Mouse (Mus musculus) liver, embryonic 11.5 days (tissue): Measurements from ENCODE around the gene Nckap1. TPM values are rescaled to one million over a fixed set of nuclear protein-coding genes. Genes with fewer than 3 reads are reported as not detected.

ENCODE experiments used
- ATAC-seq: fragments of 200-750 bp; cut with Nextera tagmentation; replicated peaks from 2 replicates; pipeline ENCODE4 v1.8.0; 2017; ENCODE audit warnings: moderate number of reproducible peaks, mild to moderate bottlenecking, moderate TSS enrichment, moderate library complexity; ENCODE audit not compliant: low FRiP score
- DNase-seq: peaks from one replicate; pipeline ENCODE4 v3.0.0-alpha.2; 2017; ENCODE audit warnings: low spot score
- H3K27ac ChIP-seq: fragments of 300-500 bp; sonication (generic); 2 replicates; pipeline ENCODE4 v1.5.1; 2014; ENCODE audit warnings: mild to moderate bottlenecking, low read depth, low read length, control low read depth
- H3K27me3 ChIP-seq: fragments of 300-500 bp; sonication (generic); replicated peaks from 2 replicates; pipeline ENCODE4 v1.6.1; 2014; ENCODE audit warnings: low read length, mixed read lengths; ENCODE audit not compliant: control insufficient read depth, insufficient read depth
- H3K36me3 ChIP-seq: fragments of 300-500 bp; sonication (generic); 2 replicates; pipeline ENCODE4 v1.6.1; 2014; ENCODE audit warnings: mild to moderate bottlenecking, low read length, moderate library complexity, mixed read lengths; ENCODE audit not compliant: control insufficient read depth, insufficient read depth
- H3K4me1 ChIP-seq: fragments of 300-500 bp; sonication (generic); replicated peaks from 2 replicates; pipeline ENCODE4 v1.6.1; 2014; ENCODE audit warnings: low read length, mixed read lengths; ENCODE audit not compliant: control insufficient read depth, insufficient read depth
- H3K4me2 ChIP-seq: fragments of 300-500 bp; sonication (generic); 2 replicates; pipeline ENCODE4 v1.6.1; 2014; ENCODE audit warnings: mild to moderate bottlenecking, control low read depth, moderate library complexity
- H3K4me3 ChIP-seq: fragments of 300-500 bp; sonication (generic); 2 replicates; pipeline ENCODE4 v1.5.1; 2014; ENCODE audit warnings: low read depth, low read length, control low read depth
- H3K9ac ChIP-seq: fragments of 300-500 bp; sonication (generic); 2 replicates; pipeline ENCODE4 v1.6.1; 2014; ENCODE audit warnings: low read depth, low read length, control low read depth
- H3K9me3 ChIP-seq: fragments of 300-500 bp; sonication (generic); 2 replicates; pipeline ENCODE4 v1.6.1; 2016; ENCODE audit warnings: low read length, inconsistent platforms, mixed read lengths; ENCODE audit not compliant: control insufficient read depth
- WGBS: fragments of 180-500 bp; shearing (Covaris S2); extraction: QIAGEN DNeasy Blood & Tissue Kit; methylation state at CpG from one replicate; pipeline ENCODE4 v1.1.7; 2014; 5-methylcytosine and 5-hydroxymethylcytosine counted together
- polyA plus RNA-seq: library from polyadenylated mRNA; unstranded; fragments of >200 nt; fragmentation: Nextera tagmentation; extraction: Ambion mirVana; gene quantifications from 2 replicates; pipeline ENCODE4 v1.2.1, GENCODE M21; 2014

The Nckap1 gene
- 27.4 and 30.2 TPM in 2 replicates for polyA plus RNA-seq

GRCm38 (mm10) chr2:80581043-80581711 lies at the start of gene Nckap1:
Nckap1 (minus strand) TSS chr2:80581380.
- H3K27ac ChIP-seq, result peak within 1 kb of the TSS; percentile 96
- ATAC-seq (peak; percentile 93), DNase-seq (peak; percentile 86)
- peak within 1 kb of the TSS; percentile 89 for H3K4me3 ChIP-seq
- under 1% methylated on average over 70 of the region's 88 CpGs for WGBS
- H3K4me2 ChIP-seq, result peak within 1 kb of the TSS; percentile 87
- peaks cover 2% of the 10 kb centered on the region; the same call in 1 of the 2 replicates for H3K9me3 ChIP-seq
- peak within 1 kb of the TSS; percentile 94 for H3K9ac ChIP-seq
- H3K27me3 ChIP-seq, result no peaks in the 10 kb centered on the region; the same call in 1 of the 2 replicates
- no peaks in the 10 kb centered on the region for H3K36me3 ChIP-seq
- peaks cover 7% of the 10 kb centered on the region for H3K4me1 ChIP-seq

GRCm38 (mm10) chr2:80624523-80624922 lies 43.3 kb upstream of the Nckap1 start:
- H3K27ac ChIP-seq, result no peak overlapping the region
- H3K4me2 ChIP-seq, result no peak overlapping the region
- no peak overlapping the region for H3K9ac ChIP-seq
- no peaks in the 10 kb centered on the region for H3K9me3 ChIP-seq
- H3K4me1 ChIP-seq, result no peaks in the 10 kb centered on the region
- ATAC-seq (no peak), DNase-seq (no peak)
- WGBS, result 94% methylated on average over 4 of the region's 4 CpGs
- H3K27me3 ChIP-seq, result no peaks in the 10 kb centered on the region
- H3K4me3 ChIP-seq, result no peak overlapping the region
- peaks cover 12% of the 10 kb centered on the region; the same call in 1 of the 2 replicates for H3K36me3 ChIP-seq

GRCm38 (mm10) chr2:80621921-80622320 lies 40.7 kb upstream of the Nckap1 start:
- H3K4me3 ChIP-seq, result no peak overlapping the region
- H3K4me1 ChIP-seq, result no peaks in the 10 kb centered on the region
- no peak overlapping the region for H3K27ac ChIP-seq
- no peak for DNase-seq
- peaks cover 12% of the 10 kb centered on the region; the same call in 1 of the 2 replicates for H3K36me3 ChIP-seq
- ATAC-seq, result no peak
- no peak overlapping the region for H3K4me2 ChIP-seq
- WGBS, result 93% methylated on average over 3 of the region's 3 CpGs
- H3K9ac ChIP-seq, result no peak overlapping the region
- H3K9me3 ChIP-seq, result no peaks in the 10 kb centered on the region
- no peaks in the 10 kb centered on the region for H3K27me3 ChIP-seq

- Histone ChIP-seq H3K36me3 (peaks cover 4% of the 10 kb centered on the region; the same call in 1 of the 2 replicates), H3K27ac (no peak overlapping the region), H3K4me1 (no peaks in the 10 kb centered on the region), H3K27me3 (no peaks in the 10 kb centered on the region), H3K4me2 (no peak overlapping the region), H3K4me3 (no peak overlapping the region), H3K9ac (no peak overlapping the region), H3K9me3 (no peaks in the 10 kb centered on the region)
- ATAC-seq, result no peak
- WGBS, result 88% methylated on average over 3 of the region's 3 CpGs
- DNase-seq, result no peak
These were observed 37.8 kb upstream of the Nckap1 start for GRCm38 (mm10) chr2:80618991-80619390.

- Histone ChIP-seq H3K4me3 (peak within 1 kb of the TSS; percentile 73), H3K27me3 (no peaks in the 10 kb centered on the region), H3K4me2 (peak within 1 kb of the TSS; percentile 85), H3K36me3 (peaks cover 2% of the 10 kb centered on the region; the same call in 1 of the 2 replicates), H3K27ac (peak within 1 kb of the TSS; percentile 40; the same call in 1 of the 2 replicates), H3K4me1 (no peaks in the 10 kb centered on the region), H3K9me3 (no peaks in the 10 kb centered on the region), H3K9ac (peak within 1 kb of the TSS; percentile 84)
- 3% methylated on average over 21 of the region's 21 CpGs for WGBS
- ATAC-seq (peak; percentile 100), DNase-seq (peak; percentile 81)
These were observed 35.9 kb upstream of the Nckap1 start, which contains the start of the genes Dusp19 and Nup35 for GRCm38 (mm10) chr2:80616854-80617737. Dusp19 (plus strand) TSS chr2:80617045. Nup35 (plus strand) TSS chr2:80617236.

- WGBS, result 72% methylated on average over 2 of the region's 2 CpGs
- Histone ChIP-seq H3K36me3 (no peaks in the 10 kb centered on the region), H3K9ac (no peak overlapping the region), H3K27ac (no peak overlapping the region), H3K9me3 (no peaks in the 10 kb centered on the region), H3K27me3 (no peaks in the 10 kb centered on the region), H3K4me3 (no peak overlapping the region), H3K4me1 (no peaks in the 10 kb centered on the region), H3K4me2 (no peak overlapping the region)
- ATAC-seq, result no peak
- DNase-seq, result no peak
These were observed 31.6 kb upstream of the Nckap1 start for GRCm38 (mm10) chr2:80612796-80613195.

GRCm38 (mm10) chr2:80612286-80612685 lies 31.1 kb upstream of the Nckap1 start:
- no peak overlapping the region for H3K27ac ChIP-seq
- H3K4me1 ChIP-seq, result no peaks in the 10 kb centered on the region
- WGBS, result 63% methylated on average over 1 of the region's 1 CpGs
- DNase-seq (no peak), ATAC-seq (no peak)
- no peak overlapping the region for H3K4me3 ChIP-seq
- no peaks in the 10 kb centered on the region for H3K36me3 ChIP-seq
- H3K4me2 ChIP-seq, result no peak overlapping the region
- no peaks in the 10 kb centered on the region for H3K27me3 ChIP-seq
- H3K9ac ChIP-seq, result no peak overlapping the region
- no peaks in the 10 kb centered on the region for H3K9me3 ChIP-seq

- Histone ChIP-seq H3K36me3 (no peaks in the 10 kb centered on the region), H3K4me1 (no peaks in the 10 kb centered on the region), H3K27me3 (no peaks in the 10 kb centered on the region), H3K4me2 (no peak overlapping the region), H3K4me3 (no peak overlapping the region), H3K9me3 (no peaks in the 10 kb centered on the region), H3K9ac (no peak overlapping the region), H3K27ac (no peak overlapping the region)
- no peak for DNase-seq
- ATAC-seq, result no peak
- 92% methylated on average over 19 of the region's 19 CpGs for WGBS
These were observed 22.7 kb upstream of the Nckap1 start for GRCm38 (mm10) chr2:80603771-80604426.
